Mouse (Mus musculus) forebrain, embryonic 12.5 days (tissue): ENCODE results near the gene Mto1. TPM values are rescaled to one million over a fixed set of nuclear protein-coding genes. Genes with fewer than 3 reads are reported as not detected.

Experiments used
- ATAC-seq: fragments of 200-750 bp; cut with Nextera tagmentation; 2 replicates; pipeline ENCODE4 v1.8.0; 2017; ENCODE audit warnings: moderate TSS enrichment; ENCODE audit not compliant: low FRiP score
- H3K27ac ChIP-seq: fragments of 300-500 bp; sonication (generic); 2 replicates; pipeline ENCODE4 v1.5.1; 2016; ENCODE audit warnings: mild to moderate bottlenecking
- H3K27me3 ChIP-seq: fragments of 300-500 bp; sonication (generic); 2 replicates; pipeline ENCODE4 v1.6.1; 2016; ENCODE audit warnings: mild to moderate bottlenecking
- H3K36me3 ChIP-seq: fragments of 300-500 bp; sonication (generic); replicated peaks from 2 replicates; pipeline ENCODE4 v1.6.1; 2016; ENCODE audit warnings: mild to moderate bottlenecking
- H3K4me1 ChIP-seq: fragments of 300-500 bp; sonication (generic); 2 replicates; pipeline ENCODE4 v1.6.1; 2016
- H3K4me2 ChIP-seq: fragments of 300-500 bp; sonication (generic); 2 replicates; pipeline ENCODE4 v1.6.1; 2016; ENCODE audit warnings: mild to moderate bottlenecking, moderate library complexity
- H3K4me3 ChIP-seq: fragments of 300-500 bp; sonication (generic); replicated peaks from 2 replicates; pipeline ENCODE4 v1.5.1; 2016; ENCODE audit warnings: mild to moderate bottlenecking
- H3K9ac ChIP-seq: fragments of 300-500 bp; sonication (generic); 2 replicates; pipeline ENCODE4 v1.6.1; 2016; ENCODE audit warnings: mild to moderate bottlenecking
- H3K9me3 ChIP-seq: fragments of 300-500 bp; sonication (generic); 2 replicates; pipeline ENCODE4 v1.6.1; 2016
- WGBS: fragments of 180-500 bp; shearing (Covaris S2); methylation state at CpG from one replicate; pipeline ENCODE4 v1.1.7; 2016; 5-methylcytosine and 5-hydroxymethylcytosine counted together
- polyA plus RNA-seq: library from polyadenylated mRNA; unstranded; fragments of >200 nt; fragmentation: Nextera tagmentation; extraction: Ambion mirVana; gene quantifications from 2 replicates; pipeline ENCODE4 v1.2.1, GENCODE M21; 2016

The Mto1 gene
- polyA plus RNA-seq: 24.4 and 26.1 TPM in 2 replicates

DNA sequence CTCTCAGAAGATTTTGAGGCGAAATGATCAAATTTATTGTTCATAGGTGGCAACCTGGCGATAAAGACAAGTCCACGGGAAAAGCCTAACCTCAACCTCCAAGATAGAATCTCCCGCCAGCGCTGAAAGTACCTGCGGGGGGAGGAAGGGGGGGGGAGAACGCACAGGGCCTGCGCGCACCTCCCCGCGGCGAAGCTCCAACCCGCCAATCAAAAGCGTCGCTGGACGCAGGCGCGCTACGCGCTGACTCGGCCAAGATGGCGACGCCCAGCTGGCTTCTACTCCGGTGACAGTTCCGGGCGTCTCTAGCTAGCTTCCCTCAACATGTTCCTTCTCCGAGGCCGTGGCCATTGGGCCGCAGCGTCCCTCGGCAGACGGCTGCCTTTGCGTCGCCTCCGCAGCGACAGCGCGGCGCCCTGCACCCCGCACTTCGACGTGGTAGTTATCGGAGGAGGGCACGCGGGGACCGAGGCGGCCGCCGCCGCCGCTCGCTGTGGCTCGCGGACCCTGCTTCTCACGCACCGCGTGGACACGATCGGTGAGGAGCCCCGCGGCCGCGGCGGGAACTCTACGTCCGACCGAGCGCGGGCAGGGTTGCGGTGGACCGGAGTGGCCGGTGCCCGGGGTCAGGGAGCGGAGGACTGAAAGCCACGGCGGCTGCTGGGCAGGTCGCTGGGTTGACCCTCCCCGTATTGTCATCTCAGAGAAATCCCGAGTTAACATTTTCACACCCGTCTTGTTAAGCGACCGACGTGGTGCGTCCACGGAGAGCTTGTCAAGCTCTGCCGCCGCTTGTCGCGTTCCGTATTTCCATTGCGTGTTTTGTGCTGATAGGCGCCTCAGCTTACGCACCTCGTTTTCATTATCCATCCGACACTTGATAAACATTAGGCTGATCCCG, at the start of gene Mto1, which contains the start of gene Gm17324:
Mto1 (plus strand) TSS at position 236 of the 901 bp plus-strand sequence.
Gm17324 (minus strand) TSS at position 814 of the 901 bp plus-strand sequence.
- under 1% methylated on average over 84 of the region's 96 CpGs for WGBS
- Histone ChIP-seq H3K27ac (peak within 1 kb of the TSS; percentile 89), H3K36me3 (peaks cover 11% of the 10 kb centered on the region), H3K9ac (peak within 1 kb of the TSS; percentile 88), H3K4me2 (peak within 1 kb of the TSS; percentile 66), H3K4me1 (peaks cover 15% of the 10 kb centered on the region), H3K9me3 (no peaks in the 10 kb centered on the region), H3K27me3 (peaks cover 32% of the 10 kb centered on the region), H3K4me3 (peak within 1 kb of the TSS; percentile 99)
- peak; percentile 96 for ATAC-seq

DNA sequence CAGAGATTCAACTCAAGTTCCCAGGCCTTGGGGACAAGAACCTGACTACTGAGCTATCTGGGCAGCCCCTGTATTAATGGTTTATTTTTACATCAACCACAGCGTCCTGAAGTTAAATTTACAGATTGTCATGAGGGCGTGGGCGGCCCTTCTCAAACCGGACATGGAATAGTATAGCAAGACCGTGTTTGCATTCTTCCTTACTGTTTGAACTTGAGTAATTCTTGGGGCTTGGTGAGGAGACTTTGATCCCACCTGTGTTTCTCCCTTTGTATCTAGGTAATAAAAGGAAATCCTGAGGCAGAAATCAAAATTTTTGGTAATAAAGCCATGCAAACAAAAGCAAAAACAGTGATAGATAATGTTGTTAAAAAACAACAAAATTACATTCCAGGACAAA, 47.4 kb upstream of the Mto1 start:
- H3K9ac ChIP-seq: no peak overlapping the region
- no peak for ATAC-seq
- H3K27me3 ChIP-seq: peaks cover 24% of the 10 kb centered on the region
- WGBS: 88% methylated on average over 5 of the region's 5 CpGs
- H3K4me3 ChIP-seq: no peak overlapping the region
- H3K4me2 ChIP-seq: no peak overlapping the region
- H3K36me3 ChIP-seq: no peaks in the 10 kb centered on the region
- peaks cover 5% of the 10 kb centered on the region for H3K4me1 ChIP-seq
- H3K27ac ChIP-seq: no peak overlapping the region
- no peaks in the 10 kb centered on the region for H3K9me3 ChIP-seq

- Histone ChIP-seq H3K9ac (no peak overlapping the region), H3K9me3 (no peaks in the 10 kb centered on the region), H3K4me2 (no peak overlapping the region), H3K27me3 (peaks cover 14% of the 10 kb centered on the region), H3K36me3 (no peaks in the 10 kb centered on the region), H3K4me3 (no peak overlapping the region), H3K27ac (no peak overlapping the region), H3K4me1 (no peaks in the 10 kb centered on the region)
- ATAC-seq: no peak
- 87% methylated on average over 7 of the region's 7 CpGs for WGBS
Observed at GRCm38 (mm10) chr9:78401596-78401995, 46.4 kb upstream of the Mto1 start.

- 0 out of 2 replicates have a peak, but pooled peaks cover 5% of the 10 kb centered on the region for H3K4me1 ChIP-seq
- peak overlapping the region; percentile 56 for H3K4me2 ChIP-seq
- H3K36me3 ChIP-seq: no peaks in the 10 kb centered on the region
- H3K27ac ChIP-seq: no peak overlapping the region
- ATAC-seq: no peak
- WGBS: 40% methylated on average over 26 of the region's 27 CpGs
- peak overlapping the region; percentile 30 for H3K4me3 ChIP-seq
- 0 out of 2 replicates have a peak, but pooled peaks cover 6% of the 10 kb centered on the region for H3K27me3 ChIP-seq
- no peaks in the 10 kb centered on the region for H3K9me3 ChIP-seq
- H3K9ac ChIP-seq: peak overlapping the region; percentile 25; the same call in 1 of the 2 replicates
Observed at GRCm38 (mm10) chr9:78427362-78427781, 20.6 kb upstream of the Mto1 start.

- no peak overlapping the region for H3K4me3 ChIP-seq
- WGBS: 77% methylated on average over 6 of the region's 6 CpGs
- no peaks in the 10 kb centered on the region for H3K9me3 ChIP-seq
- no peak for ATAC-seq
- no peak overlapping the region for H3K9ac ChIP-seq
- 0 out of 2 replicates have a peak, but pooled peaks cover 5% of the 10 kb centered on the region for H3K4me1 ChIP-seq
- no peak overlapping the region for H3K27ac ChIP-seq
- H3K4me2 ChIP-seq: no peak overlapping the region
- no peaks in the 10 kb centered on the region for H3K36me3 ChIP-seq
- 0 out of 2 replicates have a peak, but pooled peaks cover 6% of the 10 kb centered on the region for H3K27me3 ChIP-seq
Observed at GRCm38 (mm10) chr9:78428185-78428584, 19.8 kb upstream of the Mto1 start.

GRCm38 (mm10) chr9:78428870-78429432, 19.1 kb upstream of the Mto1 start:
- no peak overlapping the region for H3K4me3 ChIP-seq
- H3K27ac ChIP-seq: no peak overlapping the region
- no peak for ATAC-seq
- no peak overlapping the region for H3K9ac ChIP-seq
- H3K36me3 ChIP-seq: no peaks in the 10 kb centered on the region
- H3K27me3 ChIP-seq: 0 out of 2 replicates have a peak, but pooled peaks cover 6% of the 10 kb centered on the region
- no peaks in the 10 kb centered on the region for H3K9me3 ChIP-seq
- 82% methylated on average over 4 of the region's 4 CpGs for WGBS
- no peak overlapping the region for H3K4me2 ChIP-seq
- H3K4me1 ChIP-seq: 0 out of 2 replicates have a peak, but pooled peaks cover 5% of the 10 kb centered on the region

DNA sequence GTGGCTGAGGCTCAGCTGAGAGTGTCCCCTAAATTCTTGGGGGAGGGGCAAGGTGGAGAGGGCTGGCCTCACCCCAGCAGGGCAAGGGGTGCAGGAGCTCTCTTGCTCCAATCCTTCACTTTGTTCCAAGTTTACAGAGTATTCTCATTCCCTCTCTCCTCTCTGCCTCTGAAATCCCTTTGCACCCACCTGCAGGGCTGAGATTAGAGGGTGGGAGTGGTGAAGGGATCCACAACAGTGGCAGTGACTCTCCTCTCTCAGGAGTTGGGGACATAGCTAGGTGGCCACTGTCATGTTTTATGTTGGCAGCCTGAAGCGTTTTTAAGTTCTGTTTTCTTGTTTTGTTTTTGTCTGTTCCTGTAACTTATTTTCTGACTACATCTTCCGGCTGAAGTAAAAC, 18.5 kb upstream of the Mto1 start:
- Histone ChIP-seq H3K27ac (no peak overlapping the region), H3K4me3 (no peak overlapping the region), H3K27me3 (0 out of 2 replicates have a peak, but pooled peaks cover 6% of the 10 kb centered on the region), H3K4me1 (0 out of 2 replicates have a peak, but pooled peaks cover 5% of the 10 kb centered on the region), H3K4me2 (no peak overlapping the region), H3K9me3 (no peaks in the 10 kb centered on the region), H3K36me3 (no peaks in the 10 kb centered on the region), H3K9ac (no peak overlapping the region)
- WGBS: 57% methylated on average over 2 of the region's 2 CpGs
- no peak for ATAC-seq

GRCm38 (mm10) chr9:78430486-78430885, 17.5 kb upstream of the Mto1 start:
- no peak overlapping the region for H3K9ac ChIP-seq
- H3K27ac ChIP-seq: no peak overlapping the region
- ATAC-seq: no peak
- no peak overlapping the region for H3K4me2 ChIP-seq
- no peaks in the 10 kb centered on the region for H3K36me3 ChIP-seq
- H3K9me3 ChIP-seq: no peaks in the 10 kb centered on the region
- no peak overlapping the region for H3K4me3 ChIP-seq
- H3K27me3 ChIP-seq: 0 out of 2 replicates have a peak, but pooled peaks cover 6% of the 10 kb centered on the region
- 0 out of 2 replicates have a peak, but pooled peaks cover 5% of the 10 kb centered on the region for H3K4me1 ChIP-seq
- 84% methylated on average over 6 of the region's 6 CpGs for WGBS

DNA sequence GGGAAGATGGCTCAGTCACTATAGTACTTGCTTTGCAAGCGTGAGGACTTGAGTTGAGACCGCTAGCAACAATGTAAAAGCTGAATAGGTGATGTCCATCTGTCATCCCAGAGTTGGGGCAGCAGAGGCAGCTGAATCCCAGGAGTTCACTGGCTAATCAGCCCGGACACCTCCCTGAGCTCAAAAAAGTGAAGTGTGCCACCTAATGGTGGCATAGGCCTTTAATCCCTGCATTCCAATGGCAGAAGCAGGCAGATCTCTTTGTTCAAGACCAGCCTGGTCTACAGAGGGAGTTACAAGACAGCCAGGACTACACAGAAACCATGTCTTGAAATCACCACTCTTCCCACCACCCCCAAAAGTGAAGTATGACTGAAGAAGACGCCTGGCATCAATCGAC, 15.5 kb upstream of the Mto1 start:
- Histone ChIP-seq H3K4me2 (no peak overlapping the region), H3K4me3 (no peak overlapping the region), H3K9me3 (no peaks in the 10 kb centered on the region), H3K36me3 (no peaks in the 10 kb centered on the region), H3K9ac (no peak overlapping the region), H3K27me3 (0 out of 2 replicates have a peak, but pooled peaks cover 6% of the 10 kb centered on the region), H3K4me1 (0 out of 2 replicates have a peak, but pooled peaks cover 3% of the 10 kb centered on the region), H3K27ac (no peak overlapping the region)
- 85% methylated on average over 5 of the region's 5 CpGs for WGBS
- ATAC-seq: no peak

- 68% methylated on average over 5 of the region's 5 CpGs for WGBS
- Histone ChIP-seq H3K4me2 (no peak overlapping the region), H3K27ac (no peak overlapping the region), H3K4me3 (no peak overlapping the region), H3K4me1 (peaks cover 10% of the 10 kb centered on the region), H3K27me3 (peaks cover 46% of the 10 kb centered on the region), H3K9ac (no peak overlapping the region), H3K9me3 (no peaks in the 10 kb centered on the region), H3K36me3 (no peaks in the 10 kb centered on the region)
- ATAC-seq: no peak
Observed at GRCm38 (mm10) chr9:78439426-78439825, 8.6 kb upstream of the Mto1 start.

GRCm38 (mm10) chr9:78442237-78442578, 5.8 kb upstream of the Mto1 start:
- H3K36me3 ChIP-seq: no peaks in the 10 kb centered on the region
- no peaks in the 10 kb centered on the region for H3K9me3 ChIP-seq
- no peak overlapping the region for H3K27ac ChIP-seq
- whole genome bisulfite sequencing: 4% methylated on average over 9 of the region's 9 CpGs
- peak overlapping the region; percentile 62 for H3K4me2 ChIP-seq
- peaks cover 66% of the 10 kb centered on the region for H3K27me3 ChIP-seq
- H3K4me1 ChIP-seq: peaks cover 10% of the 10 kb centered on the region
- H3K4me3 ChIP-seq: peak overlapping the region; percentile 44
- no peak; the same call in 1 of the 2 replicates for ATAC-seq
- H3K9ac ChIP-seq: peak overlapping the region; percentile 47; the same call in 1 of the 2 replicates
